Mouse (Mus musculus): Measurements from ENCODE around the gene Zfp872. TPM values are rescaled to one million over a fixed set of nuclear protein-coding genes. Genes with fewer than 3 reads are reported as not detected.

The Zfp872 gene
- not detected for polyA plus RNA-seq (2012; fragmentation: generic; extraction: Trizol)

DNA sequence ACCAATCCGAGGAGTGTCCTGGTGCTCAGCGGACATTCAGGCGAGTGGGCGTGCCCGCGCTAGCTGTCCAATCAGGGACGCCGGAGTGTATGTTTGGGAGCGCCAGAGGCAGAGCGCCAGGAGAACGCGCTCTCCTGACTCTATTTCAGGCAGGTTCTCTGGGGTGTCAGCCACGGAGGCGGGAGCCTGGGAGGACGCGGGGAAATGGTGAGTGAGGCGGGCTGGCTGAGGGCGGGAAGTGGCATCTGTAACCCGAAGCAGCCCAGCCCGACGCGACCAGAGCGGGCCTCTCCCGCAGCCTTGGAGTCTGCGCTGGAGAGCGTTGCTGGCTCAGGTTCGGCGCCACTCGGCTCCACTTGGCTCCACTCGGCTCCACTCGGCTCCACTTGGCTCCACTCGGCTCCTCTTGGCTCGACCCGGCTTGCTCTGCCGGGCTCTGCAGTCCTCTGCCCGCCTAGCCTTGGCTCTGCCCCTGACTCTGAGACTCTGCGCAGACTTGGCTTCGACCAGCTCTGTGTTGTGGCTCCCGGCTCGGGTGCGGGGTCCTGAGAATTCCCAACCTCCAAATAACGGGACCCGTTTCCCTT, at the start of gene Zfp872:
Gene Zfp872 (plus strand): TSS at position 66 of the 587 bp plus-strand sequence.

DNA sequence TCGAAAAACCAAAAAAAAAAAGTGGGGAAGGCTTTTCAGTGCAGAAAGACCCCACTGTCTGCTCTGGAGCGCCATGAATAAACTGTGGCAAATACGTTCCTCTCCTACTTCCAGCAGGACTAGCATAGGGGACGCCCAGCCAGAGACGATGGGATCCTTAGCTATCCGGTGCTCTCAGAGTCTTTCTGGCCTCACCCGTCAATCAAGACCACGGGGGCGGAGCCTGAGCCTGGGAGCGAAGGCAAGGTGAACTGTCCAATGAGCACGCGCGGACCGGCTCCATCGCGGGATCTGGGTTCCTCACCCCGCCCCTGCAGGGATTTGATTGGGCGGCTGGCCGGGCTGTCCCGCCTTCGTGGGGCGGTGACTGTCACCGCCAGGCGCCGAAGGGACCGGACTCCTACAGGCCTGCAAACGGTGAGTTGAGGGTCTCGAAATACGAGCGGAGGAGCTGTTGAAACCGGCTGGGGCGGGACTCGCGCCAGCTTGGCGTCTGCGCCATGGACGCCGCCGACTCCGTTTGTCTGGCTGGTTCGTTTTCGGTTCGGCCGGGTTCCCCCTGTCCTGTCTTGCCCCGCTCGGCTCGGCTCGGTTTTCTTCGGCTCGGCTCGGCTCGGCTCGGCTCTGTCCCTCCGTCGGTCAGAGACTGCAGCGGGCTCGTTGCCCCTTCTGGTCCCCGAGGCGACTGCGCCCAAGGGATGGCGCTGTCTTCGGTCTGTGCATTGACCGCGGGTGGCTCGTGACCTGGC, 31.2 kb upstream of the Zfp872 start, which contains the start of gene Pigyl:
Gene Pigyl (plus strand): TSS at position 350 of the 749 bp plus-strand sequence.

DNA sequence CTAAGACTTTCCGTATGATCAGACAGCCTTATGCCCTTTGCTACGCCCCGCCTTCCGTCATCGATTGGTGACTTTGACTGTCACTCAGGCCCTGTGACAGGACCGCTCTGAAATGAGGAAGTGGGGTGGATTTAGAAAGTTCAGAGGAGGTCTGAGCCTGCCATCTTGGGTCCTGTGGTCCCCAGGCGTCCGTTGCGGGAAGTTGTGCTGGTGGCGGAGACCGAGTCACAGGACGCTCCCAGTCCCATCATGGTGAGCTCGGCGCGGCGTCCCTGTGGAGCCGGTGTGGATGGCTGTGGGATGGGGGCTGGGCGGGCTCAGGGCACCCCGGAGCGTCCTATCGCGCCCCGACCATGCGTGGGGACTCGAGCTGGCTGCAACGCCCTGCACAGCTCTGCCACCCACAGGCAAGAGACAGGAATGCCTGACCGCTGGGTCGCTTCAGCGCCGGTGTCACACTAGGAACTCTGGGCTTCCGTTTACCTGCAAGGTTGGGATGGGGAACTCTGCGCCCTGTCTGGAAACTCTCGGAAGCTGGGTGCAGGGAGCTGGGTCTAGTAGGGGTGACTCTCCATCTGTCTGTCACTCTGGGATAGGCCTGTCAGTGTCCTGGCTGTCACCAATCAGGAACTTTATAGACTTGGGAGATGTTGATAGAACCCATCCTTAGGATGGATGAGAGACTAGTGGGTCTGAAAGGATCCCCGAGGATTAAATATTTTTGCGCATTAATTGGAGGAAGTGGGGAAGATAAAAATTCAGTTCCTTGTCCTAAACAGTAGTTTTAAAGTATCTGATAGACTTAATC, 37.9 kb downstream of the Zfp872 start, which contains the start of gene Zfp809:
Gene Zfp809 (plus strand): TSS at position 134 of the 808 bp plus-strand sequence.

Other genes starting within 250 kb of the Zfp872 start
- gene Swsap1, start 232.3 kb upstream of the Zfp872 start, polyA plus RNA-seq (2012; fragmentation: generic; extraction: Trizol) = 1 to 10 TPM; 6.5 to 8.7 TPM
- under 1 TPM; 0.04 to 0.52 TPM for gene Epor, start 224.6 kb upstream of the Zfp872 start, polyA plus RNA-seq (2012; fragmentation: generic; extraction: Trizol)
- gene Rgl3, start 198.6 kb upstream of the Zfp872 start, polyA plus RNA-seq (2012; fragmentation: generic; extraction: Trizol) = 10 to 100 TPM in 1 of 2 experiments, 1 to 10 TPM in 1; 4.1 to 10.4 TPM
- 1 to 10 TPM in 1 of 2 experiments, under 1 TPM in 1; 0.64 to 1.9 TPM for gene Ccdc151, start 185.5 kb upstream of the Zfp872 start, polyA plus RNA-seq (2012; fragmentation: generic; extraction: Trizol)
- gene Prkcsh, start 185.3 kb upstream of the Zfp872 start, polyA plus RNA-seq (2012; fragmentation: generic; extraction: Trizol) = 100 to 1,000 TPM; 110 to 200 TPM
- under 1 TPM in 1 of 2 experiments, not detected in 1; 0.05 TPM for gene Elavl3, start 136.1 kb upstream of the Zfp872 start, polyA plus RNA-seq (2012; fragmentation: generic; extraction: Trizol)
- not detected for gene Gm49318, start 116.8 kb upstream of the Zfp872 start, polyA plus RNA-seq (2012; fragmentation: generic; extraction: Trizol)
- gene Zfp653, start 116.7 kb upstream of the Zfp872 start, polyA plus RNA-seq (2012; fragmentation: generic; extraction: Trizol) = 10 to 100 TPM in 1 of 2 experiments, 1 to 10 TPM in 1; 4.2 to 10.3 TPM
- 10 to 100 TPM; 15.6 to 33.1 TPM for gene Ecsit, start 102.7 kb upstream of the Zfp872 start, polyA plus RNA-seq (2012; fragmentation: generic; extraction: Trizol)
- gene Cnn1, start 88.9 kb upstream of the Zfp872 start, polyA plus RNA-seq (2012; fragmentation: generic; extraction: Trizol) = under 1 TPM; 0.05 to 0.18 TPM
- gene Elof1, start 70.9 kb upstream of the Zfp872 start, polyA plus RNA-seq (2012; fragmentation: generic; extraction: Trizol) = 100 to 1,000 TPM; 183 to 259 TPM
- not detected for gene Acp5, start 52.4 kb upstream of the Zfp872 start, polyA plus RNA-seq (2012; fragmentation: generic; extraction: Trizol)
- gene Pigyl, start 31.2 kb upstream of the Zfp872 start, polyA plus RNA-seq (2012; fragmentation: generic; extraction: Trizol) = 10 to 100 TPM; 51.2 to 91.4 TPM
- gene Zfp809, start 37.6 kb downstream of the Zfp872 start, polyA plus RNA-seq (2012; fragmentation: generic; extraction: Trizol) = 1 to 10 TPM; 1.4 to 5.2 TPM
- gene Zfp599, start 71.8 kb downstream of the Zfp872 start, polyA plus RNA-seq (2012; fragmentation: generic; extraction: Trizol) = under 1 TPM; 0.06 to 0.71 TPM
- gene Zfp810, start 119.6 kb downstream of the Zfp872 start, polyA plus RNA-seq (2012; fragmentation: generic; extraction: Trizol) = under 1 TPM in 1 of 2 experiments, not detected in 1; 0.04 TPM
- gene Anln, start 201.1 kb downstream of the Zfp872 start, polyA plus RNA-seq (2012; fragmentation: generic; extraction: Trizol) = 10 to 100 TPM in 1 of 2 experiments, 1 to 10 TPM in 1; 3.8 to 31.3 TPM
- gene 9530077C05Rik, start 223.4 kb downstream of the Zfp872 start, polyA plus RNA-seq (2012; fragmentation: generic; extraction: Trizol) = 1 to 10 TPM; 1.4 to 3.0 TPM